Mouse (Mus musculus): ENCODE measurements around the gene Brwd1. TPM values are rescaled to one million over a fixed set of nuclear protein-coding genes. Genes with fewer than 3 reads are reported as not detected.
"Not testable (repeated sequence)": the region's sequence is repeated elsewhere in the genome, so short reads cannot be mapped to it uniquely, and the experiment has no call there.

Gene Brwd1
- polyA plus RNA-seq, 1 experiment from 2014 or later = 12.1 TPM

- Histone ChIP-seq H3K9ac (no peak overlapping the region), H3K27me3 (no peaks in the 10 kb centered on the region), H3K27ac (replicated peaks) (no peak overlapping the region), H3K36me3 (replicated peaks) (peaks cover 70% of the 10 kb centered on the region), H3K4me3 (replicated peaks) (no peak overlapping the region), H3K4me1 (replicated peaks) (no peaks in the 10 kb centered on the region), H3K4me2 (no peak overlapping the region), H3K9me3 (replicated peaks) (no peaks in the 10 kb centered on the region)
- ATAC-seq (ENCODE audit: insufficient read depth) = no peak
- WGBS (ENCODE audit: insufficient replicate concordance) = 53% methylated on average over 3 of the region's 3 CpGs
These were observed 57.1 kb downstream of the Brwd1 start for GRCm38 (mm10) chr16:96025244-96025643.

DNA sequence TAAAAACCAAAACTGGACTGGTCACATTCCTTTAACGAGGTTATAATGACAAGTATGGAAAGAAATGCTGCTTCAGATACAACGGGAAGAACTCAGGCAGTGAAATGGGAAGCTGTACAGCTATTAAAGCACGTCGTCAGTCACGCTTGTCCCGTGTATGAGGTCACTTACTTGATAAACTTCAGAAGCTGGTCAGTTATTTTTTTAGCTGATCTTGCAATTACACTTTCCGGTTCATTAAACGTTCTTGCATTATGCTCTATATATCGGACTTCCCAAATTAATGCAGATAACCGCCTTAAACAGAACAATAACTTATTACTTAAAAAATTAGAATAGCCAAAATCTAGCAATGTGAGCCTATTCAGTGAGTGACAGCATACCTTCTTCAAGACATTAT is 61.3 kb downstream of the Brwd1 start:
- WGBS (ENCODE audit: insufficient replicate concordance) = 80% methylated on average over 10 of the region's 10 CpGs
- Histone ChIP-seq H3K4me1 (replicated peaks) (no peaks in the 10 kb centered on the region), H3K4me3 (replicated peaks) (no peak overlapping the region), H3K4me2 (no peak overlapping the region), H3K27ac (replicated peaks) (no peak overlapping the region), H3K36me3 (replicated peaks) (peaks cover 57% of the 10 kb centered on the region), H3K27me3 (no peaks in the 10 kb centered on the region), H3K9ac (no peak overlapping the region), H3K9me3 (replicated peaks) (no peaks in the 10 kb centered on the region)
- ATAC-seq (ENCODE audit: insufficient read depth) = no peak

- not testable (repeated sequence) for H3K9ac ChIP-seq; H3K4me2 ChIP-seq; H3K27me3 ChIP-seq; H3K27ac ChIP-seq (replicated peaks); H3K4me3 ChIP-seq (replicated peaks); ATAC-seq (ENCODE audit: insufficient read depth); H3K9me3 ChIP-seq (replicated peaks); H3K4me1 ChIP-seq (replicated peaks)
- WGBS (ENCODE audit: insufficient replicate concordance) = no CpG with 5 or more reads among the region's 10 CpGs
- peaks cover 10% of the 10 kb centered on the region for H3K36me3 ChIP-seq (replicated peaks)
These were observed 73.2 kb downstream of the Brwd1 start for GRCm38 (mm10) chr16:96009124-96009523.

- H3K36me3 ChIP-seq (replicated peaks) = peaks cover 33% of the 10 kb centered on the region
- H3K4me1 ChIP-seq (replicated peaks); H3K4me3 ChIP-seq (replicated peaks); H3K9me3 ChIP-seq (replicated peaks); ATAC-seq (ENCODE audit: insufficient read depth); H3K27ac ChIP-seq (replicated peaks); H3K27me3 ChIP-seq; H3K9ac ChIP-seq; H3K4me2 ChIP-seq: not testable (repeated sequence)
- WGBS (ENCODE audit: insufficient replicate concordance) = no CpG with 5 or more reads among the region's 10 CpGs
These were observed 78.0 kb downstream of the Brwd1 start for GRCm38 (mm10) chr16:96004278-96004677.

DNA sequence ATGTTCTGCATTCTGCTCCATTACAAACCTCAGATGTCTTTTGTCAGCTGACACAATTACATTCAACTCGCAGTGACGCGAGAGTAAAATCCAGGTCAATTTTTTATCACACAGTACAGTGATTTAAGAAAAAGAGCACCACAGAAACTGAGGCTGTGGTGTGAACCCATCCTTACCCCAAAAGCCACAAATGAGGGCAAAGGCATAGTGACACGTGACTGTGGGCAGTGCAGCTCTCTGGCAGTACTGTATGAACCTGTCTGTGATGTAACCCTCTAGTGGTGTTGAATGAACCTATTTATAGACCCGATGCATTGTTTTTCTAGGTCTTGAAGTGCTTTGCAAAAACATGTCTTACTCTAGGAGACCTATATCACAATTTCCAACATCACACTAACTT is 83.0 kb downstream of the Brwd1 start:
- no peak overlapping the region for H3K4me3 ChIP-seq (replicated peaks)
- H3K27ac ChIP-seq (replicated peaks) = no peak overlapping the region
- WGBS (ENCODE audit: insufficient replicate concordance) = 73% methylated on average over 5 of the region's 5 CpGs
- H3K4me2 ChIP-seq = no peak overlapping the region
- H3K4me1 ChIP-seq (replicated peaks) = no peaks in the 10 kb centered on the region
- H3K36me3 ChIP-seq (replicated peaks) = peaks cover 29% of the 10 kb centered on the region
- no peak for ATAC-seq (ENCODE audit: insufficient read depth)
- no peaks in the 10 kb centered on the region for H3K27me3 ChIP-seq
- H3K9me3 ChIP-seq (replicated peaks) = no peaks in the 10 kb centered on the region
- no peak overlapping the region for H3K9ac ChIP-seq

DNA sequence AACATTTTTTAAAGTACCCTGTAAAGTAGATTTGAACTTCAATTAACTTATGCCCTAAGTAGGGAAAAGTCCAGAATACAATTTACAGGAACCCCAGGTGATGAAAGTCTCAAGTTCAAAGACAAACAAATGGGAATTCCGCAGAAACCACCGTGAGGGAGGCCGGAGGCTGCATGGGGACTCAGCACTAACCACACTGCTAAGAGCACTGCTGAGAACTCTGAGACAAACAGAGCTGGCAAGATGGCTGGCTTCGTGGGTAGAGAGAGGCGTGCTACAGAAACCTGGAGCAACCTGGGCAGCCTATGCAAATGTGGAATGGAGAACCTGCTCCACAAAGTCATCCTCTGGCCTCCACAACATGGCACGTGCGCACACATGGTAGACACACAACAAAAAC is 86.2 kb downstream of the Brwd1 start:
- Histone ChIP-seq H3K4me3 (replicated peaks) (no peak overlapping the region), H3K9ac (no peak overlapping the region), H3K4me2 (no peak overlapping the region), H3K36me3 (replicated peaks) (peaks cover 13% of the 10 kb centered on the region), H3K9me3 (replicated peaks) (no peaks in the 10 kb centered on the region), H3K27me3 (no peaks in the 10 kb centered on the region), H3K27ac (replicated peaks) (no peak overlapping the region), H3K4me1 (replicated peaks) (peaks cover 11% of the 10 kb centered on the region)
- 70% methylated on average over 7 of the region's 7 CpGs for WGBS (ENCODE audit: insufficient replicate concordance)
- no peak for ATAC-seq (ENCODE audit: insufficient read depth)

GRCm38 (mm10) chr16:95994576-95994975 is 87.8 kb downstream of the Brwd1 start:
- H3K9ac ChIP-seq; H3K36me3 ChIP-seq (replicated peaks); H3K4me3 ChIP-seq (replicated peaks); ATAC-seq (ENCODE audit: insufficient read depth); H3K4me2 ChIP-seq; H3K27ac ChIP-seq (replicated peaks); H3K9me3 ChIP-seq (replicated peaks); H3K27me3 ChIP-seq: not testable (repeated sequence)
- peaks cover 18% of the 10 kb centered on the region for H3K4me1 ChIP-seq (replicated peaks)
- WGBS (ENCODE audit: insufficient replicate concordance) = 49% methylated on average over 4 of the region's 4 CpGs

- Histone ChIP-seq H3K4me2 (no peak overlapping the region), H3K4me1 (replicated peaks) (peaks cover 18% of the 10 kb centered on the region), H3K27ac (replicated peaks) (no peak overlapping the region), H3K4me3 (replicated peaks) (no peak overlapping the region), H3K9me3 (replicated peaks) (no peaks in the 10 kb centered on the region), H3K36me3 (replicated peaks) (peaks cover 10% of the 10 kb centered on the region), H3K27me3 (no peaks in the 10 kb centered on the region), H3K9ac (no peak overlapping the region)
- WGBS (ENCODE audit: insufficient replicate concordance) = 61% methylated on average over 5 of the region's 5 CpGs
- no peak for ATAC-seq (ENCODE audit: insufficient read depth)
These were observed 89.7 kb downstream of the Brwd1 start for GRCm38 (mm10) chr16:95992596-95992995.

DNA sequence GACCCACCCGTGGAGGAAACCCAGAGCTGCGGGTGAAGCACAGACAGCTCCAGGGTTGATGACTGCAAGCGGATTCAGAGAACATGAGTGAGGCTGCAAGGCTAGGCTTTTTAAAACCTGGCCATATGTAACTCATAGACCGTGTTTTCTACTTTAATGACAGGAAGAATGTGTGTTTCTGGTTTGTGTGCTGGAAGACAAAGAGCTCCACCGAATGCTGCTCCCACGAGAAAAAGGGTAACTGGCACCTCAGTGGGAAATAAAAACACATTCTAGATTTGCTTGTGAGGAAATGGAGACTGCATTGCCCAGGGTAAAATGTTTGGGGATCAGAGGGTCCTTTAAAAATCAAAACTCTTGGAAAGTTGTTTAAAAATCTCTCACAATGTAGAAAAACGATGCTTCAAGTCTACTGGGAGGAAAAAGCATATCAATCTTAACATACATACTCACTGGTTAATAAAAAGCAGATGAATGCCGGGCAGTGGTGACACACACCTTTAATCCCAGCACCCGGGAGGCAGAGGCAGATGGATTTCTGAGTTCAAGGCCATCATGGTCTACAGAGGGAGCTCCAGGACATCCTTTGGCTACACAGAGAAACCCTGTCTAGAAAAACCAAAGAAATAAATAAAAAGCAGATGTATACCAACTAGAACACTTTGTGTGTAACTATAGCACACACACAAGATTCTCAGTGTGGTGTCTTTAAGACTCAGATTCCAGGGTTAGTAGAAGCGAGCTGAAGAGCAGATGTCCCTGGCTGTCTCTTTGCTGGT is 91.0 kb downstream of the Brwd1 start:
- Histone ChIP-seq H3K27ac (replicated peaks) (peak overlapping the region; percentile 69), H3K4me1 (replicated peaks) (peaks cover 18% of the 10 kb centered on the region), H3K36me3 (replicated peaks) (peaks cover 21% of the 10 kb centered on the region), H3K9me3 (replicated peaks) (no peaks in the 10 kb centered on the region), H3K4me3 (replicated peaks) (peak overlapping the region; percentile 87), H3K9ac (peak overlapping the region; percentile 78), H3K27me3 (no peaks in the 10 kb centered on the region), H3K4me2 (peak overlapping the region; percentile 90)
- no peak for ATAC-seq (ENCODE audit: insufficient read depth)
- WGBS (ENCODE audit: insufficient replicate concordance) = 6% methylated on average over 10 of the region's 10 CpGs

GRCm38 (mm10) chr16:95990462-95991121 is 91.7 kb downstream of the Brwd1 start, which contains the start of gene Psmg1:
Gene Psmg1, minus strand, starts transcription at chr16:95990960.
- peak within 1 kb of the TSS; percentile 75 for H3K27ac ChIP-seq (replicated peaks)
- H3K27me3 ChIP-seq = no peaks in the 10 kb centered on the region
- H3K4me1 ChIP-seq (replicated peaks) = peaks cover 18% of the 10 kb centered on the region
- ATAC-seq (ENCODE audit: insufficient read depth) = peak; percentile 86
- H3K9ac ChIP-seq = peak within 1 kb of the TSS; percentile 78
- peak within 1 kb of the TSS; percentile 90 for H3K4me2 ChIP-seq
- under 1% methylated on average over 61 of the region's 62 CpGs for WGBS (ENCODE audit: insufficient replicate concordance)
- H3K4me3 ChIP-seq (replicated peaks) = peak within 1 kb of the TSS; percentile 87
- no peaks in the 10 kb centered on the region for H3K9me3 ChIP-seq (replicated peaks)
- peaks cover 22% of the 10 kb centered on the region for H3K36me3 ChIP-seq (replicated peaks)

- ATAC-seq (ENCODE audit: insufficient read depth) = no peak
- Histone ChIP-seq H3K4me2 (no peak overlapping the region), H3K27me3 (no peaks in the 10 kb centered on the region), H3K36me3 (replicated peaks) (peaks cover 38% of the 10 kb centered on the region), H3K27ac (replicated peaks) (no peak overlapping the region), H3K4me1 (replicated peaks) (peaks cover 3% of the 10 kb centered on the region), H3K9me3 (replicated peaks) (no peaks in the 10 kb centered on the region), H3K4me3 (replicated peaks) (no peak overlapping the region), H3K9ac (no peak overlapping the region)
- WGBS (ENCODE audit: insufficient replicate concordance) = 46% methylated on average over 5 of the region's 5 CpGs
These were observed 97.4 kb downstream of the Brwd1 start for GRCm38 (mm10) chr16:95984911-95985310.

All from liver, embryonic 15.5 days (tissue).